Mouse (Mus musculus) ES-E14 (cell line): ENCODE measurements around the gene Plagl2. TPM values are rescaled to one million over a fixed set of nuclear protein-coding genes. Genes with fewer than 3 reads are reported as not detected.

Source experiments
- DNase-seq: peaks from one replicate; pipeline ENCODE4 v3.0.0-alpha.2; 2013; ENCODE audit warnings: low read depth, low spot score
- H3K27ac ChIP-seq: 2 replicates; pipeline ENCODE4 v1.5.1; 2012; ENCODE audit warnings: low read depth, mild to moderate bottlenecking, low read length, moderate library complexity, mixed read lengths; ENCODE audit not compliant: poor library complexity, insufficient read depth, severe bottlenecking
- H3K36me3 ChIP-seq: 2 replicates; pipeline ENCODE4 v1.6.1; 2012; ENCODE audit warnings: mild to moderate bottlenecking, low read length, moderate library complexity, mixed read lengths; ENCODE audit not compliant: control insufficient read depth, poor library complexity, insufficient read depth, severe bottlenecking
- H3K4me1 ChIP-seq, 2 experiments: fragments of 150-350 bp in 1 of 2; sonication (generic) in 1 of 2; 2 replicates each; pipeline ENCODE4 v1.6.1; 2012; ENCODE audit warnings: low read length in 2 of 2, mild to moderate bottlenecking in 1 of 2, mixed read lengths in 1 of 2; ENCODE audit not compliant: control insufficient read depth in 2 of 2, insufficient read depth in 2 of 2, poor library complexity in 1 of 2
- H3K4me3 ChIP-seq, 2 experiments: fragments of 150-350 bp in 1 of 2; sonication (generic) in 1 of 2; 2 replicates each; pipeline ENCODE4 v1.5.1; 2012; ENCODE audit warnings: low read length in 2 of 2, low read depth in 1 of 2, mild to moderate bottlenecking in 1 of 2, mixed read lengths in 1 of 2; ENCODE audit not compliant: insufficient read depth in 1 of 2, poor library complexity in 1 of 2, severe bottlenecking in 1 of 2
- H3K9ac ChIP-seq: 2 replicates; pipeline ENCODE4 v1.6.1; 2012; ENCODE audit warnings: low read depth, mild to moderate bottlenecking, low read length, mixed read lengths; ENCODE audit not compliant: poor library complexity, insufficient read depth, severe bottlenecking
- H3K9me3 ChIP-seq: fragments of 150-350 bp; sonication (generic); 2 replicates; pipeline ENCODE4 v1.6.1; 2012; ENCODE audit warnings: low read depth, mild to moderate bottlenecking, low read length; ENCODE audit not compliant: control insufficient read depth, insufficient read depth
- CHD2 ChIP-seq: IDR thresholded peaks from 2 replicates; pipeline ENCODE4 v1.6.1; 2014; ENCODE audit warnings: mild to moderate bottlenecking, low read depth, low read length, inconsistent platforms
- HCFC1 ChIP-seq: IDR thresholded peaks from 2 replicates; pipeline ENCODE4 v1.6.1; 2012; ENCODE audit warnings: low read length, inconsistent platforms, borderline replicate concordance; ENCODE audit not compliant: insufficient read depth
- MAFK ChIP-seq: IDR thresholded peaks from 2 replicates; pipeline ENCODE4 v1.6.1; 2014; ENCODE audit warnings: mild to moderate bottlenecking, low read depth, low read length, inconsistent platforms; ENCODE audit not compliant: insufficient read depth
- ZC3H11A ChIP-seq: IDR thresholded peaks from 2 replicates; pipeline ENCODE4 v1.6.1; 2012; ENCODE audit warnings: low read depth, mild to moderate bottlenecking, inconsistent platforms, low read length, borderline replicate concordance
- ZNF384 ChIP-seq: IDR thresholded peaks from 2 replicates; pipeline ENCODE4 v1.6.1; 2012; ENCODE audit warnings: low read depth, low read length, inconsistent platforms
- in situ Hi-C, 2 experiments: fragments of 600-800 bp; cut with MboI; formaldehyde crosslinking; loops; one replicate each; pipeline ENCODE4 v1.15.1; 2025; ENCODE audit warnings: low sequenced_read_pairs in 2 of 2, inconsistent platforms in 1 of 2; ENCODE audit not compliant: unreplicated experiment in 2 of 2
- total RNA-seq: library from RNA; depleted of rRNA; stranded (reverse); fragments of 300-350 nt; gene quantifications from 2 replicates; pipeline ENCODE4 v1.2.3, GENCODE M21; 2012

The Plagl2 gene
- total RNA-seq, 1 experiment = 3.9 TPM

GRCm38 (mm10) chr2:153267331-153267730 lies 26.1 kb upstream of the Plagl2 start:
- no peak overlapping the region for H3K4me3 ChIP-seq
- in situ Hi-C loops = no loop called here
- no peak overlapping the region for H3K9ac ChIP-seq
- TF ChIP-seq CHD2 (no peak), MAFK (no peak), HCFC1 (no peak), ZNF384 (no peak)
- no peaks in the 10 kb centered on the region for H3K9me3 ChIP-seq
- no peak for DNase-seq
- no peak overlapping the region for H3K27ac ChIP-seq
- peaks cover 0 to 2% of the 10 kb centered on the region in 2 experiments; a peak in 1 of 4 replicates for H3K4me1 ChIP-seq
- peaks cover 19% of the 10 kb centered on the region; the same call in 1 of the 2 replicates for H3K36me3 ChIP-seq

GRCm38 (mm10) chr2:153263053-153263452 lies 21.8 kb upstream of the Plagl2 start:
- in situ Hi-C loops = no loop called here
- no peak overlapping the region for H3K9ac ChIP-seq
- H3K4me1 ChIP-seq = no peaks in the 10 kb centered on the region
- H3K27ac ChIP-seq = no peak overlapping the region
- no peak for TF ChIP-seq CHD2
- TF ChIP-seq MAFK = no peak
- TF ChIP-seq ZC3H11A = no peak
- TF ChIP-seq ZNF384 = no peak
- no peak for TF ChIP-seq HCFC1
- no peaks in the 10 kb centered on the region for H3K9me3 ChIP-seq
- DNase-seq = no peak
- peaks cover 27% of the 10 kb centered on the region for H3K36me3 ChIP-seq
- H3K4me3 ChIP-seq = no peak overlapping the region

- no peak overlapping the region for H3K27ac ChIP-seq
- H3K9me3 ChIP-seq = no peaks in the 10 kb centered on the region
- H3K4me1 ChIP-seq = no peaks in the 10 kb centered on the region
- H3K36me3 ChIP-seq = peaks cover 18% of the 10 kb centered on the region
- no peak overlapping the region for H3K4me3 ChIP-seq
- H3K9ac ChIP-seq = no peak overlapping the region
- TF ChIP-seq MAFK = no peak
- no peak for TF ChIP-seq ZNF384
- DNase-seq = no peak
- in situ Hi-C loops = no loop called here
Measured at GRCm38 (mm10) chr2:153259864-153260674, 18.8 kb upstream of the Plagl2 start.

GRCm38 (mm10) chr2:153259030-153259863 lies 18.0 kb upstream of the Plagl2 start:
- TF ChIP-seq HCFC1 = no peak
- H3K36me3 ChIP-seq = peaks cover 18% of the 10 kb centered on the region
- no peak overlapping the region for H3K9ac ChIP-seq
- no peak for DNase-seq
- H3K27ac ChIP-seq = no peak overlapping the region
- no peak overlapping the region for H3K4me3 ChIP-seq
- in situ Hi-C loops = no loop called here
- no peaks in the 10 kb centered on the region for H3K9me3 ChIP-seq
- no peaks in the 10 kb centered on the region for H3K4me1 ChIP-seq

GRCm38 (mm10) chr2:153256604-153257003 lies 15.4 kb upstream of the Plagl2 start:
- H3K4me3 ChIP-seq = no peak overlapping the region
- no peak overlapping the region for H3K27ac ChIP-seq
- no peak overlapping the region for H3K9ac ChIP-seq
- no peak for TF ChIP-seq CHD2
- no peak for TF ChIP-seq HCFC1
- no peak for TF ChIP-seq ZNF384
- TF ChIP-seq MAFK = no peak
- TF ChIP-seq ZC3H11A = no peak
- in situ Hi-C loops = no loop called here
- no peak for DNase-seq
- no peaks in the 10 kb centered on the region for H3K9me3 ChIP-seq
- H3K4me1 ChIP-seq = no peaks in the 10 kb centered on the region
- peaks cover 8% of the 10 kb centered on the region for H3K36me3 ChIP-seq
